Mouse (Mus musculus): ENCODE data around the gene Olfr155.

The Olfr155 gene

DNA sequence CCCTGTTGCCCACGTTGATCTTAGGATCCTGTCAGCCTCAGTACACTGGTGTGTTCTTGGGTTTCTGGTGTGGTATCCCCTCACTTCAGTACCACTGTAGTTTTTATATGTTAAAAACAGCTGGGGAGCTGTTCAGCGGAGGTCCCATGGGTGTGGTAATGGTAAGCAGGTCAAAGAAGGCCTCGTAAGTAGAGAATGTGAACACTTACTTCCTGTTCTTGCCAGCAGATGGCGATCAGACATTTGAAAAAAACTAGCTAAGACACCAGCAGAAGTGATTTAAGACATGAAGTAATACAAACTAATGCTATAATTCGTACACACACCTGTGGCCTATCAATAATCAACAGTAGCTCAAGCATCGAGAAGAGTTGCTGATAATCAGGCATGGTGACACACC, 55.1 kb downstream of the Olfr155 start:
- Histone ChIP-seq H3K9me3 (ENCODE audit: low read length) (no peaks in the 10 kb centered on the region), H3K36me3 (ENCODE audit: insufficient read depth, low read length) (no peaks in the 10 kb centered on the region), H3K4me1 (replicated peaks; ENCODE audit: low read depth, low read length) (no peaks in the 10 kb centered on the region), H3K4me3 (replicated peaks; ENCODE audit: low read length) (no peak overlapping the region), H3K27me3 (ENCODE audit: insufficient read depth, low read length) (no peaks in the 10 kb centered on the region)
- TF ChIP-seq NANOG (IDR thresholded peaks at IDR 0.05; ENCODE audit: borderline replicate concordance, low read length) (no peak), POU5F1 (IDR thresholded peaks at IDR 0.05; ENCODE audit: borderline replicate concordance, low read length) (no peak), CTCF (conservative IDR thresholded peaks at IDR 0.05; ENCODE audit: low read length) (peak; percentile 50)

All from E14TG2a.4 (cell line).